Comparison of ENCODE assay signal across 8 mouse cellular contexts in genomic region chr2:51934574-51935334, GRCm38 (mm10). TPM values are rescaled to one million over a fixed set of nuclear protein-coding genes. Genes with fewer than 3 reads are reported as not detected.
A peak's percentile ranks its signal among the peaks of the same experiment; 100 is the strongest.
DNase-seq lines count a peak whose midpoint lies in the region; ATAC-seq and TF ChIP-seq lines count a peak whose summit lies in the region.

Gene Rbm43, minus strand, starts transcription at chr2:51935163.

- H3K9me3 ChIP-seq in lung, embryonic 15.5 days = no peaks in the 10 kb centered on the region

- H3K27me3 ChIP-seq in lung, embryonic 15.5 days = no peaks in the 10 kb centered on the region
- H3K27me3 ChIP-seq in thymus, adult 2 months (ENCODE audit: control insufficient read depth, insufficient read depth, low read length) = no peaks in the 10 kb centered on the region

- H3K4me2 ChIP-seq in lung, embryonic 15.5 days = peak within 1 kb of the TSS; percentile 87

- peak within 1 kb of the TSS; percentile 77 for H3K4me3 ChIP-seq in lung, embryonic 15.5 days
- H3K4me3 ChIP-seq in olfactory bulb, adult 2 months (ENCODE audit: insufficient read depth, low read depth, low read length) = peak within 1 kb of the TSS; percentile 66
- peak within 1 kb of the TSS; percentile 69 for H3K4me3 ChIP-seq in thymus, adult 2 months (ENCODE audit: control insufficient read depth, insufficient read depth, low read length)

- no peak for TF ChIP-seq POLR2A in olfactory bulb, adult 2 months (IDR thresholded peaks at IDR 0.05; ENCODE audit: insufficient read depth, low read depth, low read length)
- peak; percentile 53; the same call in 1 of the 2 replicates for TF ChIP-seq POLR2A in thymus, adult 2 months (IDR thresholded peaks at IDR 0.05; ENCODE audit: control insufficient read depth, extremely low read depth, insufficient read depth, low read length, poor library complexity)

- ATAC-seq in lung, embryonic 15.5 days (ENCODE audit: borderline replicate concordance, extremely low read depth, low FRiP score, low TSS enrichment) = peak; percentile 64; the same call in 1 of the 2 replicates

- peaks cover 10% of the 10 kb centered on the region; the same call in 1 of the 2 replicates for H3K36me3 ChIP-seq in lung, embryonic 15.5 days
- no peaks in the 10 kb centered on the region for H3K36me3 ChIP-seq in thymus, adult 2 months (ENCODE audit: control insufficient read depth, insufficient read depth, low read length)

- H3K4me1 ChIP-seq in lung, embryonic 15.5 days = peaks cover 11% of the 10 kb centered on the region
- H3K4me1 ChIP-seq in olfactory bulb, adult 2 months (ENCODE audit: control insufficient read depth, insufficient read depth, low read length) = no peaks in the 10 kb centered on the region; the same call in 1 of the 2 replicates
- peaks cover 9% of the 10 kb centered on the region for H3K4me1 ChIP-seq in thymus, adult 2 months (replicated peaks; ENCODE audit: control insufficient read depth, insufficient read depth, low read length)

- peak; percentile 87 for DNase-seq in Muller cell, postnatal 12 days (ENCODE audit: inconsistent ontology term)
- DNase-seq in cerebellum, adult 9-10 months = peak; percentile 79
- DNase-seq in forelimb bud, embryonic 11.5 days (ENCODE audit: low read depth, low spot score) = peak; percentile 60
- peak; percentile 76 for DNase-seq in heart, postnatal 4 days
- peak; percentile 49 to 55 for DNase-seq in layer of hippocampus, adult 8-10 months (ENCODE audit: low spot score in 2 of 2)
- peak; percentile 86 for DNase-seq in thymus, adult 2 months

- under 1% methylated on average over 48 of the region's 48 CpGs for WGBS in lung, embryonic 15.5 days
- 1% methylated on average over 48 of the region's 48 CpGs for WGBS in olfactory bulb, adult 2 months
- WGBS in thymus, adult 2 months = 1% methylated on average over 48 of the region's 48 CpGs

- peak within 1 kb of the TSS; percentile 71 for H3K27ac ChIP-seq in lung, embryonic 15.5 days
- H3K27ac ChIP-seq in olfactory bulb, adult 2 months (ENCODE audit: insufficient read depth, low read depth, low read length) = no peak within 1 kb of the TSS
- peak within 1 kb of the TSS; percentile 32 for H3K27ac ChIP-seq in thymus, adult 2 months (ENCODE audit: control insufficient read depth, insufficient read depth, low read length)

- TF ChIP-seq CTCF in olfactory bulb, adult 2 months (IDR thresholded peaks at IDR 0.05; ENCODE audit: insufficient read depth, low read depth, low read length) = no peak
- TF ChIP-seq CTCF in thymus, adult 2 months (IDR thresholded peaks at IDR 0.05; ENCODE audit: borderline replicate concordance, control insufficient read depth, extremely low read depth, insufficient read depth, low read length, poor library complexity) = peak; percentile 59; the same call in 1 of the 2 replicates

- peak within 1 kb of the TSS; percentile 54 for H3K9ac ChIP-seq in lung, embryonic 15.5 days

RNA-seq across cellular contexts. Expression of gene Rbm43, which starts in this region (rescaled TPM):
- total RNA-seq in heart, postnatal 4 days (2021) = 1 to 10 TPM; 8.6 to 9.2 TPM
- 10 to 100 TPM; 17.6 to 24.4 (median 22.5) TPM for total RNA-seq in layer of hippocampus, adult 8-10 months (2022)
- polyA plus RNA-seq in lung, embryonic 15.5 days (2015; fragmentation: Nextera tagmentation; extraction: Ambion mirVana) = 19.6 and 22.0 TPM in 2 replicates
- polyA plus RNA-seq in olfactory bulb, adult 2 months (2012; ENCODE audit: insufficient read depth, insufficient read length, low replicate concordance, missing spikeins) = not detected in 2 replicates
- 14.6 and 15.6 TPM in 2 replicates for polyA plus RNA-seq in thymus, adult 2 months (2012; rRNA removed)
